20 mouse cellular contexts compared by ENCODE assay signal in genomic region chr17:34717401-34717800, GRCm38 (mm10). TPM values are rescaled to one million over a fixed set of nuclear protein-coding genes. Genes with fewer than 3 reads are reported as not detected.
"Had no signal": no experiment of that assay in that cellular context is flagged by ENCODE, and none has a peak within 500 bp of the region (broad histone marks: within the 10 kb centered on the region; RNA-seq: fewer than 3 reads in every experiment).

No protein-coding gene starts in this region.

- H3K9me3 ChIP-seq: megakaryocyte, embryonic 14.5 days; midbrain, embryonic 13.5 days; midbrain, embryonic 15.5 days; neural tube, embryonic 13.5 days; neural tube, embryonic 15.5 days had no signal

- H3K4me3 ChIP-seq: megakaryocyte, embryonic 14.5 days; midbrain, embryonic 13.5 days; midbrain, embryonic 15.5 days; myocyte; neural tube, embryonic 13.5 days; neural tube, embryonic 15.5 days had no signal

- H3K36me3 ChIP-seq: midbrain, embryonic 13.5 days; midbrain, embryonic 15.5 days; neural tube, embryonic 13.5 days; neural tube, embryonic 15.5 days had no signal

- H3K27me3 ChIP-seq: midbrain, embryonic 13.5 days; midbrain, embryonic 15.5 days; neural tube, embryonic 13.5 days; neural tube, embryonic 15.5 days had no signal

- DNase-seq: lung, adult 18-20 months; lung, embryonic 14.5 days; lung, postnatal 10 days; lung, postnatal 4 days; retina, postnatal 1 day; right cerebral cortex, adult 18-20 months; right cerebral cortex, postnatal 25 days; right cerebral cortex, postnatal 4 days; spleen, adult 18-20 months; thymus, adult 18-20 months; thymus, postnatal 14 days; thymus, postnatal 36 days had no signal

- H3K27ac ChIP-seq: midbrain, embryonic 13.5 days; midbrain, embryonic 15.5 days; neural tube, embryonic 13.5 days; neural tube, embryonic 15.5 days had no signal

- H3K9ac ChIP-seq: lung, embryonic 14.5 days; midbrain, embryonic 13.5 days; midbrain, embryonic 15.5 days; neural tube, embryonic 13.5 days; neural tube, embryonic 15.5 days had no signal

- ATAC-seq: midbrain, embryonic 13.5 days; midbrain, embryonic 15.5 days had no signal

- H3K4me2 ChIP-seq: lung, embryonic 14.5 days; midbrain, embryonic 11.5 days; midbrain, embryonic 13.5 days; midbrain, embryonic 15.5 days; neural tube, embryonic 13.5 days; neural tube, embryonic 15.5 days had no signal

- H3K4me1 ChIP-seq: megakaryocyte, embryonic 14.5 days; midbrain, embryonic 13.5 days; midbrain, embryonic 15.5 days; neural tube, embryonic 13.5 days; neural tube, embryonic 15.5 days had no signal

RNA-seq across cellular contexts. Expression of gene C4b, which starts 26.3 kb away (rescaled TPM):
- polyA plus RNA-seq: lung, embryonic 14.5 days; midbrain, embryonic 11.5 days; midbrain, embryonic 13.5 days; myocyte; neural tube, embryonic 11.5 days; neural tube, embryonic 13.5 days had no signal
